Mouse (Mus musculus) right cerebral cortex, adult 18-20 months (tissue): ENCODE data around the gene Ccnk.
A peak's percentile ranks its signal among the peaks of the same experiment; 100 is the strongest.

Source experiments
- DNase-seq: peaks from one replicate; pipeline ENCODE4 v3.0.0; 2022; ENCODE audit warnings: mixed read lengths

Gene Ccnk

DNA sequence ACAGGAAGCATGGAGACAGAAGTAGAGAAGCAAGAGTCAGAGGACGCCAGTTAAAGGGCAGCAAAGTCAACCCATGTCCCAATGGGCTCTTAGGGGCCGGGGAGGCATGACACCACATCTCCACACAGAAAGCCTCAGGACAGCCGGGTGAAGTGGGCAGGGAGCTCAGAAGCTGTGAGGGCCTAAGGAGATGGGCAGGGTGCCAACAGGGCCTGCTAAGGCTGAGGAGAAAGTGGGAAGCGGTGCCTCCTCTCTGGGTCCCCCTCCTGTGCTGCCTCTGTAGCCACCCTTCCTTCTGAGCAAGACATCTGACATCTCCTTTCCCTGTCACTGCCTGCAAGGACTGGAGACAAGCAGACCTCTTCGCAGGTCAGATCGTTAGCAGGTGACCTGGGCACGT lies 46.4 kb downstream of the Ccnk start:
- DNase-seq, result no peak

- DNase-seq, result no peak
Measured at GRCm38 (mm10) chr12:108226216-108226615, 46.8 kb downstream of the Ccnk start.

GRCm38 (mm10) chr12:108226941-108227340 lies 47.6 kb downstream of the Ccnk start:
- DNase-seq, result no peak

- no peak for DNase-seq
Measured at GRCm38 (mm10) chr12:108227527-108227926, 48.1 kb downstream of the Ccnk start.

GRCm38 (mm10) chr12:108230077-108230476 lies 50.7 kb downstream of the Ccnk start:
- DNase-seq, result no peak

DNA sequence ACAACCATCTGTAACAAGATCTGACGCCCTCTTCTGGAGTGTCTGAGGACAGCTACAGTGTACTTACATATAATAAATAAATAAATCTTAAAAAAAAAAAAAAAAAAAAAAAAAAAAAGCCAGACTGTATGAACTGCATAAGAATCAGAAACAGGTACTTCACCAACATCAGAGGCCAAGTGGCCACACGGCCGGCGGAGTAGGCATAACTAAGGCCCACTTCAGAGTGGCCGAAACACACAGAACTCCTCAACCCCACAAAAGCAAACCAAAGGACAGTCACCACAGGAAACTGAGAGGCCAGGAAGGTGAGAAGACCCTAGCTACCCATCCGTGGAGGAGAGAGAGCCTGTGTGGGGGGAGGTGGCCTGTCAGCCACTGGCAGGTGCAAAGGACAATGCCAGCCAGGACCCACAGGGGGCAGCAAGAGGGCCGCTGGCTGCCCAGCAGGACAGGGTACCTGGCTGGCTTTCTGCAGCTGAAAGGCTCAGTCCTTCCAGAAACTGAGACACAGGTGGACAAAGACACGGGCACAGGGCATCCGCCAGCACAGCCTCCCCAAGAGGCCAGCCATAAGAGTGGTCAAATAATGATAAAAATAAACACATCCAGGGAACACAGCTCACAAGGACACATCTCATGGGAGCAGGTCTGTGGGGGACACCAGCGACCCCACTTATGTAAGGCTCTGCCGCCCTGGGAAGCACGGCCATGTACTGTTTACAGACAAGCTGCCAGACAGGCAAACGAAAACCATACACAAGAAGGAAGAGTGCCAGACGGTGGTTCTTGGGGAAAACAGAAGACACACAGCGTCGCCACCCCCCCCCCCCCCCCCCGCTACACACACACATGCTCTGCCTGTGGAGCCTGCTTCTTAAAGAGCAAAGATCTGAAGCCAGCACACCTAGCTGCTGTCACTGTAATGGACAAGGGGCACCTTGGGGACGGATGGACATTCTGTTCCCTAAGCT lies 51.7 kb downstream of the Ccnk start:
- no peak for DNase-seq

- no peak for DNase-seq
Measured at GRCm38 (mm10) chr12:108231901-108232300, 52.5 kb downstream of the Ccnk start.

- no peak for DNase-seq
Measured at GRCm38 (mm10) chr12:108233736-108234135, 54.4 kb downstream of the Ccnk start.

GRCm38 (mm10) chr12:108234832-108235602 lies 55.6 kb downstream of the Ccnk start:
- DNase-seq, result no peak

DNA sequence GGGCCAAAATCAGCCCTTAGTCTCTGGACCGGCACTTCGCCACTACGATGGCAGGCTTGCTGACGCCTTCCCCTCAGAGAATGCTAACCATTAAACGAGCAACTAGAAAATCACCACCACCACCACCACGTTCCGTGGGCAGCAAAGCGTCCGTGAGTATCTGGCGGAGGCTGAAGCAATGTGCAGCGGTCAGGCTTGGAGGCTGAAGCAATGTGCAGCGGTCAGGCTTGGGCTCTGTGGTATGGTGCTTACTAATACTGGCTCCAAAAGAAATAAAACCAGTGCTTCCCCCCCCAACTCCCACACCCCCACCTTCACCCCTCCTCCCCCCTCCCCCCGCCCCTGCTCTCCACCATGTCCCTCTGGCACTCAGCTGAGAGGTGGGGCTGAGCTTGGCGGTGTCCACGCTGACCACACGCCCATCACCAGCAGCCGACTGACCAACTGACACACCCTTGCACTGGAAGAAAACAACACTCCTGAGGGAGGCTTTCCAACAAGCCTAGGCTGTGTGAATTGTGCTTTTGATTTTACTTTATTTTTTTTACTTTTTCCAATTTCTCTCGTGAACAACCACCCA lies 56.7 kb downstream of the Ccnk start:
- DNase-seq, result no peak

- no peak for DNase-seq
Measured at GRCm38 (mm10) chr12:108237300-108238006, 58.1 kb downstream of the Ccnk start.

- DNase-seq, result no peak
Measured at GRCm38 (mm10) chr12:108238395-108239035, 59.1 kb downstream of the Ccnk start.

- DNase-seq, result peak; percentile 64
Measured at GRCm38 (mm10) chr12:108239441-108239840, 60.1 kb downstream of the Ccnk start.

- no peak for DNase-seq
Measured at GRCm38 (mm10) chr12:108240401-108240890, 61.1 kb downstream of the Ccnk start.

DNA sequence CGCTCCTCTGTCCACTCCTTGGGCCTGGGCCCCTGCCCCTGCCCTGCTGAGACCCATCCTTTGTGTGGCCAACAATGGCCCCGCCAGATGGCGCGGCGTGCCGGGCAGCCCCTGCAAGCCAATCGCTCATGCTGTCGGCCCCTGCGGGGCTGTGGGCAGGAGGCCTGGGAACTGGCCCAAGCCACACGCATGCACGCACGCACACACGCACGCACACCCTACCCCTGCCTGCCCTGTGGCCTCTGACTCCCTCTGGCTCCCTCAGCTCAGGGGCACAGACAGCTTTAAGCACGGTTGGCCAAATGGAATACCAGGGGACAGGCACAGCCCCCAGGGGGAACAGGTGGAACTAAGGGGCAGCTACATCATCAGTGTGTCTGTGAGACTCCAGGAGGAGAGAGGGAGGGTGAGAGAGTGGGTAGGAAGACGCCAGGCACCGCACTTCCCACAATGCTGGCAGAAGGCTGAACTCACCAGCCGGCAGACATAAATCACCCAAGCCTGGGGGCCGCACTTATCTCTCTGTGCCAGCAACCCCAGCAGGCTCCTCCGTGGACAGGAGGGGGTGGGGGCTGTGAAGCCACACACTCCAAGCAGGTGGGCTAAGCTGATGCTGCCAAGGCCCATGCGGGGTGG lies 61.7 kb downstream of the Ccnk start:
- DNase-seq, result peak; percentile 67

GRCm38 (mm10) chr12:108241626-108242025 lies 62.2 kb downstream of the Ccnk start:
- no peak for DNase-seq

- no peak for DNase-seq
Measured at GRCm38 (mm10) chr12:108242243-108242745, 62.9 kb downstream of the Ccnk start.

GRCm38 (mm10) chr12:108244778-108245177 lies 65.4 kb downstream of the Ccnk start:
- no peak for DNase-seq

DNA sequence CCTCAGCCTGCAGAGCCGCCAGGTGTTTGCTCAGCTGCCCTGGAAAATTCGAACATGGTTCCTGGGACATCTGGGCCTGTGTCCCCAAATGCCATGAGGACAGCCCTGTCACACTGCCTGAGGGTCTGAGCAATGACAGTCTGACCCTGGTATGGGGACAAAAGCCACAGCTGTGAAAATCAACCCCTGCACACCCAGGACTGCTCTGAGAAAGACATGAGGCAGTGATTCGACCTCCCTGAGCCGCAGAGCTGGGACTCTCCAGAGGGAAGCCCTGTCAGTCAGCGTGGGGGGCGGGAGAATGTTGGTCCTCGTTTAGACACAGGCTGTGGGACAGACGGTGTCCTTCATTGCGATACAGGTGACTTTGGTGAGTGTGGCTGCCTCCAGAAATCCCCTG lies 66.2 kb downstream of the Ccnk start:
- no peak for DNase-seq

- DNase-seq, result no peak
Measured at GRCm38 (mm10) chr12:108246759-108247500, 67.6 kb downstream of the Ccnk start.

- no peak for DNase-seq
Measured at GRCm38 (mm10) chr12:108249019-108249418, 69.6 kb downstream of the Ccnk start.
